Mouse (Mus musculus): ENCODE measurements around the gene Gbf1. TPM values are rescaled to one million over a fixed set of nuclear protein-coding genes. Genes with fewer than 3 reads are reported as not detected.
A peak's percentile ranks its signal among the peaks of the same experiment; 100 is the strongest.

Gbf1 gene
- polyA plus RNA-seq, 1 experiment from 2014 or later = 30.8 TPM

- Histone ChIP-seq H3K27ac (ENCODE audit: low read depth, low read length) (no peak overlapping the region), H3K4me1 (replicated peaks; ENCODE audit: control insufficient read depth, insufficient read depth, low read length) (peaks cover 24% of the 10 kb centered on the region), H3K27me3 (replicated peaks; ENCODE audit: control insufficient read depth, insufficient read depth, low read length) (peaks cover 100% of the 10 kb centered on the region), H3K36me3 (ENCODE audit: control insufficient read depth, insufficient read depth, low read length) (no peaks in the 10 kb centered on the region), H3K4me3 (ENCODE audit: low read depth, low read length) (no peak overlapping the region), H3K9ac (ENCODE audit: low read depth, low read length) (no peak overlapping the region), H3K4me2 (no peak overlapping the region), H3K9me3 (ENCODE audit: control insufficient read depth, low read length) (no peaks in the 10 kb centered on the region)
- 29% methylated on average over 6 of the region's 6 CpGs for WGBS
- DNase-seq (ENCODE audit: low spot score) (no peak), ATAC-seq (replicated peaks; ENCODE audit: low FRiP score) (no peak)
These were observed 169.0 kb downstream of the Gbf1 start for GRCm38 (mm10) chr19:46321101-46321943.

GRCm38 (mm10) chr19:46322144-46322995, 170.1 kb downstream of the Gbf1 start:
- WGBS = 56% methylated on average over 11 of the region's 11 CpGs
- Histone ChIP-seq H3K27ac (ENCODE audit: low read depth, low read length) (no peak overlapping the region), H3K27me3 (replicated peaks; ENCODE audit: control insufficient read depth, insufficient read depth, low read length) (peaks cover 100% of the 10 kb centered on the region), H3K4me1 (replicated peaks; ENCODE audit: control insufficient read depth, insufficient read depth, low read length) (peaks cover 24% of the 10 kb centered on the region), H3K9ac (ENCODE audit: low read depth, low read length) (no peak overlapping the region), H3K36me3 (ENCODE audit: control insufficient read depth, insufficient read depth, low read length) (no peaks in the 10 kb centered on the region), H3K4me2 (no peak overlapping the region), H3K4me3 (ENCODE audit: low read depth, low read length) (no peak overlapping the region), H3K9me3 (ENCODE audit: control insufficient read depth, low read length) (no peaks in the 10 kb centered on the region)
- DNase-seq (ENCODE audit: low spot score) (no peak), ATAC-seq (replicated peaks; ENCODE audit: low FRiP score) (no peak)

GRCm38 (mm10) chr19:46322996-46323572, 170.8 kb downstream of the Gbf1 start:
- Histone ChIP-seq H3K9ac (ENCODE audit: low read depth, low read length) (no peak overlapping the region), H3K27me3 (replicated peaks; ENCODE audit: control insufficient read depth, insufficient read depth, low read length) (peaks cover 96% of the 10 kb centered on the region), H3K4me2 (no peak overlapping the region), H3K27ac (ENCODE audit: low read depth, low read length) (no peak overlapping the region), H3K4me1 (replicated peaks; ENCODE audit: control insufficient read depth, insufficient read depth, low read length) (peaks cover 22% of the 10 kb centered on the region), H3K4me3 (ENCODE audit: low read depth, low read length) (no peak overlapping the region), H3K36me3 (ENCODE audit: control insufficient read depth, insufficient read depth, low read length) (no peaks in the 10 kb centered on the region), H3K9me3 (ENCODE audit: control insufficient read depth, low read length) (no peaks in the 10 kb centered on the region)
- WGBS = 70% methylated on average over 13 of the region's 13 CpGs
- ATAC-seq (replicated peaks; ENCODE audit: low FRiP score) = no peak
- no peak for DNase-seq (ENCODE audit: low spot score)

DNA sequence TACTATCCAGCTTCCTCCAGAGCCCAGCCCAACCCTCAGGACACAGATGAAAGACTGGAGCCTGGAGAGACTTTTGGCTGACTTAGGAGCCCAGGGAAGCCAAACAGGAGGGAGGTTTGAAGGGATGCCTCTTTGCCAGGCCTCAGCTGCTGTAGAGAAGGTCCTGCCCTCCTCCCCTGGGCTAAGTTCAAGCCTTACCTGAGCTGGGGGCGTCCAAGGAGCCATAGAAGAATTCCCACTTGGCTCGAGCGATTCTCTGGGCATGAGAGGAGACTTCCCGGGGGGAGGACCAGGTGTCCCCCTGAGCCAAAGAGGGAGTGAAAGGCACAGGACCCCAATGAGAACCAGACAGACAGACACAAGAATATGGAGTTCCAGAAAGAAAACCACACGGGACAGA, 171.4 kb downstream of the Gbf1 start:
- peaks cover 20% of the 10 kb centered on the region for H3K4me1 ChIP-seq (replicated peaks; ENCODE audit: control insufficient read depth, insufficient read depth, low read length)
- ATAC-seq (replicated peaks; ENCODE audit: low FRiP score) (no peak), DNase-seq (ENCODE audit: low spot score) (no peak)
- no peaks in the 10 kb centered on the region for H3K9me3 ChIP-seq (ENCODE audit: control insufficient read depth, low read length)
- H3K27me3 ChIP-seq (replicated peaks; ENCODE audit: control insufficient read depth, insufficient read depth, low read length) = peaks cover 89% of the 10 kb centered on the region
- H3K4me3 ChIP-seq (ENCODE audit: low read depth, low read length) = no peak overlapping the region
- H3K36me3 ChIP-seq (ENCODE audit: control insufficient read depth, insufficient read depth, low read length) = no peaks in the 10 kb centered on the region
- H3K27ac ChIP-seq (ENCODE audit: low read depth, low read length) = no peak overlapping the region
- WGBS = 69% methylated on average over 5 of the region's 5 CpGs
- no peak overlapping the region for H3K4me2 ChIP-seq
- no peak overlapping the region for H3K9ac ChIP-seq (ENCODE audit: low read depth, low read length)

GRCm38 (mm10) chr19:46324366-46324765, 172.1 kb downstream of the Gbf1 start:
- H3K4me1 ChIP-seq (replicated peaks; ENCODE audit: control insufficient read depth, insufficient read depth, low read length) = peaks cover 24% of the 10 kb centered on the region
- H3K4me3 ChIP-seq (ENCODE audit: low read depth, low read length) = no peak overlapping the region
- H3K27me3 ChIP-seq (replicated peaks; ENCODE audit: control insufficient read depth, insufficient read depth, low read length) = peaks cover 86% of the 10 kb centered on the region
- no peak overlapping the region for H3K27ac ChIP-seq (ENCODE audit: low read depth, low read length)
- no peaks in the 10 kb centered on the region for H3K9me3 ChIP-seq (ENCODE audit: control insufficient read depth, low read length)
- no peaks in the 10 kb centered on the region for H3K36me3 ChIP-seq (ENCODE audit: control insufficient read depth, insufficient read depth, low read length)
- no peak overlapping the region for H3K9ac ChIP-seq (ENCODE audit: low read depth, low read length)
- 61% methylated on average over 11 of the region's 11 CpGs for WGBS
- no peak for ATAC-seq (replicated peaks; ENCODE audit: low FRiP score)
- H3K4me2 ChIP-seq = no peak overlapping the region
- no peak for DNase-seq (ENCODE audit: low spot score)

- Histone ChIP-seq H3K27me3 (replicated peaks; ENCODE audit: control insufficient read depth, insufficient read depth, low read length) (peaks cover 81% of the 10 kb centered on the region), H3K4me1 (replicated peaks; ENCODE audit: control insufficient read depth, insufficient read depth, low read length) (peaks cover 26% of the 10 kb centered on the region), H3K36me3 (ENCODE audit: control insufficient read depth, insufficient read depth, low read length) (no peaks in the 10 kb centered on the region), H3K27ac (ENCODE audit: low read depth, low read length) (no peak overlapping the region), H3K4me3 (ENCODE audit: low read depth, low read length) (no peak overlapping the region), H3K9ac (ENCODE audit: low read depth, low read length) (no peak overlapping the region), H3K9me3 (ENCODE audit: control insufficient read depth, low read length) (no peaks in the 10 kb centered on the region), H3K4me2 (no peak overlapping the region)
- no peak for ATAC-seq (replicated peaks; ENCODE audit: low FRiP score)
- WGBS = 61% methylated on average over 5 of the region's 5 CpGs
- DNase-seq (ENCODE audit: low spot score) = no peak
These were observed 172.6 kb downstream of the Gbf1 start for GRCm38 (mm10) chr19:46324918-46325317.

DNA sequence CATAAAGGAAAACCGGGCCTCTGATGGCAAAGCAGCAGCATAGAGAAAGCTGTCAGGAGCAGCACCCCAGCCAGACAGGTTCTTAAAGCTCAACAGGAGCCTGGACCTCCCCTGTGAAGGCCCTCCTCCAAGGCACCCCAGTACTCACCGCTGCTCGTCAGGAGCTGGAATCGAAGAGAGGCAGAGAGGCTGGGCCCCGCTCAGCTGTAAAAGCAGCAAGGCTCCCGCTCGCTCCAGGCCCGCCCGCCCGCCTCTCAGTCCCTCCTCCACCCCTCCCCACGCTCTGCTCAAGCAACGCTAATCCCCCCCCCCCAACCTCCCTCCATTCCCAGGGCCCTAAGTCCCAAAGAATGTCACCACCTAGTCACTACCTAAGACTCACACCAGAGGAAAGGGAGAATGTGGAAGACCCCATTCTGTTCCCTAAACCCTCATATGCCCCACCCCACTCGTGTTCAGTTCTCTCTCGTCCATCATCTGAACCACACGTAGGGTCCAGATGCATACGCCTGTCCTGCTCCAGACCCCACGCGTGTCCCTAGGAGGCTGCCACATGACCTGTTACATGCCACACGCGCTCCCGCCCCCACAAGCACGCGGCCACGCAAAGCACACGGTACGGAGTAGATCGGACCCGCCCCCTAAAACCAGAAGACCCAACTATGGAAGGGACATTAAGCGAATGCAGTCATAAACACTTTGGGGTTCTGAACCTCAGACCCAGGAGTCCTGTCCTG, 173.9 kb downstream of the Gbf1 start:
- ATAC-seq (replicated peaks; ENCODE audit: low FRiP score) (no peak), DNase-seq (ENCODE audit: low spot score) (no peak)
- peaks cover 4% of the 10 kb centered on the region; the same call in 1 of the 2 replicates for H3K36me3 ChIP-seq (ENCODE audit: control insufficient read depth, insufficient read depth, low read length)
- 10% methylated on average over 29 of the region's 29 CpGs for WGBS
- H3K4me3 ChIP-seq (ENCODE audit: low read depth, low read length) = no peak overlapping the region; the same call in 1 of the 2 replicates
- H3K4me2 ChIP-seq = peak overlapping the region; percentile 100
- H3K27ac ChIP-seq (ENCODE audit: low read depth, low read length) = no peak overlapping the region
- H3K4me1 ChIP-seq (replicated peaks; ENCODE audit: control insufficient read depth, insufficient read depth, low read length) = peaks cover 26% of the 10 kb centered on the region
- H3K27me3 ChIP-seq (replicated peaks; ENCODE audit: control insufficient read depth, insufficient read depth, low read length) = peaks cover 69% of the 10 kb centered on the region
- H3K9me3 ChIP-seq (ENCODE audit: control insufficient read depth, low read length) = no peaks in the 10 kb centered on the region
- H3K9ac ChIP-seq (ENCODE audit: low read depth, low read length) = no peak overlapping the region

- H3K36me3 ChIP-seq (ENCODE audit: control insufficient read depth, insufficient read depth, low read length) = peaks cover 4% of the 10 kb centered on the region; the same call in 1 of the 2 replicates
- H3K4me1 ChIP-seq (replicated peaks; ENCODE audit: control insufficient read depth, insufficient read depth, low read length) = peaks cover 26% of the 10 kb centered on the region
- H3K27me3 ChIP-seq (replicated peaks; ENCODE audit: control insufficient read depth, insufficient read depth, low read length) = peaks cover 62% of the 10 kb centered on the region
- DNase-seq (ENCODE audit: low spot score) (no peak), ATAC-seq (replicated peaks; ENCODE audit: low FRiP score) (no peak)
- H3K9me3 ChIP-seq (ENCODE audit: control insufficient read depth, low read length) = no peaks in the 10 kb centered on the region
- H3K9ac ChIP-seq (ENCODE audit: low read depth, low read length) = peak within 1 kb of the TSS; percentile 63; the same call in 1 of the 2 replicates
- peak within 1 kb of the TSS; percentile 49; the same call in 1 of the 2 replicates for H3K27ac ChIP-seq (ENCODE audit: low read depth, low read length)
- H3K4me3 ChIP-seq (ENCODE audit: low read depth, low read length) = peak within 1 kb of the TSS; percentile 72
- H3K4me2 ChIP-seq = peak within 1 kb of the TSS; percentile 100
- 1% methylated on average over 35 of the region's 35 CpGs for WGBS
These were observed 174.5 kb downstream of the Gbf1 start, which contains the start of gene Psd for GRCm38 (mm10) chr19:46326756-46327305. Psd (minus strand) TSS chr19:46327156.

Measured in liver, embryonic 11.5 days (tissue).